Mouse (Mus musculus): ENCODE data around the gene Taf13. TPM values are rescaled to one million over a fixed set of nuclear protein-coding genes. Genes with fewer than 3 reads are reported as not detected.
"Not testable (repeated sequence)": the region's sequence is repeated elsewhere in the genome, so short reads cannot be mapped to it uniquely, and the experiment has no call there.

The Taf13 gene
- polyA plus RNA-seq, 1 experiment from 2014 or later, result 52.4 TPM

- H3K9me3 ChIP-seq (ENCODE audit: control insufficient read depth, low read length); H3K4me3 ChIP-seq (ENCODE audit: low read length); H3K27ac ChIP-seq (ENCODE audit: low read depth, low read length); H3K4me2 ChIP-seq (ENCODE audit: low read length); ATAC-seq; H3K36me3 ChIP-seq (ENCODE audit: control insufficient read depth, insufficient read depth, low read length); H3K27me3 ChIP-seq (replicated peaks; ENCODE audit: control insufficient read depth, insufficient read depth, low read length); H3K9ac ChIP-seq (ENCODE audit: low read depth, low read length): not testable (repeated sequence)
- H3K4me1 ChIP-seq (ENCODE audit: control insufficient read depth, insufficient read depth, low read depth, low read length), result peaks cover 13% of the 10 kb centered on the region
- 61% methylated on average over 3 of the region's 3 CpGs for WGBS
Measured at GRCm38 (mm10) chr3:108569636-108570035, 1.9 kb upstream of the Taf13 start.

DNA sequence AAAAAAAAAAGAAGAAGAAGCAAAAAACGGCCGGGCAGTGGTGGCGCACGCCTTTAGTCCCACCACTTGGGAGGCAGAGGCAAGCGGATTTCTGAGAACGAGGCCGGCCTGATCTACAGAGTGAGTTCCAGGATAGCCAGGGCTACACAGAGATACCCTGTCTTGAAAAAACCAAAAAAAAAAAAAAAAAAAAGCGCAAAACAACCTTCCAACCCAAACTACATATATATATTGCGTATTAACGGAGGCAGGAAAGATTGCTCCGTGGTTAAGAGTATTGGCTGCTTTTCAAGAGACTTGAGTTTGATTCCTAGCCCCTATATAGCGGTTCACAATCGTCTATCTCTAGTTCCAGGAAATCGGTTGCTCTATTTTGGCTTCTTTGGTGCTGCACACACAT, 685 bp upstream of the Taf13 start:
- H3K27ac ChIP-seq (ENCODE audit: low read depth, low read length), result no peak overlapping the region
- H3K4me2 ChIP-seq (ENCODE audit: low read length), result peak overlapping the region; percentile 89
- H3K9ac ChIP-seq (ENCODE audit: low read depth, low read length), result no peak overlapping the region
- no peaks in the 10 kb centered on the region for H3K27me3 ChIP-seq (replicated peaks; ENCODE audit: control insufficient read depth, insufficient read depth, low read length)
- H3K9me3 ChIP-seq (ENCODE audit: control insufficient read depth, low read length), result no peaks in the 10 kb centered on the region
- no peak for ATAC-seq
- WGBS, result 85% methylated on average over 14 of the region's 14 CpGs
- peaks cover 13% of the 10 kb centered on the region for H3K4me1 ChIP-seq (ENCODE audit: control insufficient read depth, insufficient read depth, low read depth, low read length)
- H3K36me3 ChIP-seq (ENCODE audit: control insufficient read depth, insufficient read depth, low read length), result no peaks in the 10 kb centered on the region
- no peak overlapping the region for H3K4me3 ChIP-seq (ENCODE audit: low read length)

- peak overlapping the region; percentile 89 for H3K4me2 ChIP-seq (ENCODE audit: low read length)
- no peak for ATAC-seq
- peak overlapping the region; percentile 74 for H3K4me3 ChIP-seq (ENCODE audit: low read length)
- no peaks in the 10 kb centered on the region for H3K36me3 ChIP-seq (ENCODE audit: control insufficient read depth, insufficient read depth, low read length)
- peaks cover 13% of the 10 kb centered on the region for H3K4me1 ChIP-seq (ENCODE audit: control insufficient read depth, insufficient read depth, low read depth, low read length)
- H3K9ac ChIP-seq (ENCODE audit: low read depth, low read length), result peak overlapping the region; percentile 80
- 43% methylated on average over 18 of the region's 18 CpGs for WGBS
- H3K9me3 ChIP-seq (ENCODE audit: control insufficient read depth, low read length), result no peaks in the 10 kb centered on the region
- no peak overlapping the region for H3K27ac ChIP-seq (ENCODE audit: low read depth, low read length)
- H3K27me3 ChIP-seq (replicated peaks; ENCODE audit: control insufficient read depth, insufficient read depth, low read length), result no peaks in the 10 kb centered on the region
Measured at GRCm38 (mm10) chr3:108572309-108573010, 962 bp downstream of the Taf13 start.

DNA sequence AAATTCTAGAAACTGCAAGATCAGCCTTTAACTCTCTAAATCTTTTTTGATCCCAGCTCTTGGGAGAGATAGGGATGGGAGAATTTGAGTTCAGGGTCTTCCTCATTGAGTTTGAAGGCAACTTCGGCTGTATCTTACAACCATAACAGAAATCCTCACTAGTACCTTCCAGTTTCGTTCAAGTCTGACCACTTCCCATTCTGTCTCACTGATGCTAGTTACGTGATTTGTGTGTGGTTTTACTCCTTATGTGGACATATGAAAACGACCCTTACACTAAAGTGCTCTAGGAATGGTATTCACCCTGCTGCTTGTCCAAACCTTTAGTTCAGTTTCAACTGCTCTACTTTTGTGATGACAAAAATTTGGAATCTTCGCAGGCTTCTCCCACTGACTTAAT, 2.5 kb downstream of the Taf13 start:
- 92% methylated on average over 5 of the region's 5 CpGs for WGBS
- H3K36me3 ChIP-seq (ENCODE audit: control insufficient read depth, insufficient read depth, low read length), result 0 out of 2 replicates have a peak, but pooled peaks cover 2% of the 10 kb centered on the region
- H3K9me3 ChIP-seq (ENCODE audit: control insufficient read depth, low read length), result no peaks in the 10 kb centered on the region
- H3K9ac ChIP-seq (ENCODE audit: low read depth, low read length), result no peak overlapping the region
- H3K4me1 ChIP-seq (ENCODE audit: control insufficient read depth, insufficient read depth, low read depth, low read length), result peaks cover 13% of the 10 kb centered on the region
- H3K4me3 ChIP-seq (ENCODE audit: low read length), result no peak overlapping the region
- no peak overlapping the region for H3K4me2 ChIP-seq (ENCODE audit: low read length)
- no peaks in the 10 kb centered on the region for H3K27me3 ChIP-seq (replicated peaks; ENCODE audit: control insufficient read depth, insufficient read depth, low read length)
- ATAC-seq, result no peak
- no peak overlapping the region for H3K27ac ChIP-seq (ENCODE audit: low read depth, low read length)

GRCm38 (mm10) chr3:108584580-108584979, 13.1 kb downstream of the Taf13 start:
- Histone ChIP-seq H3K4me2 (ENCODE audit: low read length) (no peak overlapping the region), H3K4me3 (ENCODE audit: low read length) (no peak overlapping the region), H3K36me3 (ENCODE audit: control insufficient read depth, insufficient read depth, low read length) (no peaks in the 10 kb centered on the region), H3K4me1 (ENCODE audit: control insufficient read depth, insufficient read depth, low read depth, low read length) (no peaks in the 10 kb centered on the region), H3K9me3 (ENCODE audit: control insufficient read depth, low read length) (no peaks in the 10 kb centered on the region), H3K27ac (ENCODE audit: low read depth, low read length) (no peak overlapping the region), H3K9ac (ENCODE audit: low read depth, low read length) (no peak overlapping the region), H3K27me3 (replicated peaks; ENCODE audit: control insufficient read depth, insufficient read depth, low read length) (no peaks in the 10 kb centered on the region)
- ATAC-seq, result no peak
- 76% methylated on average over 4 of the region's 4 CpGs for WGBS

GRCm38 (mm10) chr3:108588446-108588845, 16.9 kb downstream of the Taf13 start:
- H3K4me1 ChIP-seq (ENCODE audit: control insufficient read depth, insufficient read depth, low read depth, low read length), result peaks cover 4% of the 10 kb centered on the region
- H3K9me3 ChIP-seq (ENCODE audit: control insufficient read depth, low read length), result no peaks in the 10 kb centered on the region
- ATAC-seq, result no peak
- H3K4me2 ChIP-seq (ENCODE audit: low read length), result no peak overlapping the region
- H3K9ac ChIP-seq (ENCODE audit: low read depth, low read length), result no peak overlapping the region
- WGBS, result 13% methylated on average over 2 of the region's 2 CpGs
- no peak overlapping the region for H3K4me3 ChIP-seq (ENCODE audit: low read length)
- no peaks in the 10 kb centered on the region for H3K27me3 ChIP-seq (replicated peaks; ENCODE audit: control insufficient read depth, insufficient read depth, low read length)
- H3K36me3 ChIP-seq (ENCODE audit: control insufficient read depth, insufficient read depth, low read length), result no peaks in the 10 kb centered on the region
- no peak overlapping the region for H3K27ac ChIP-seq (ENCODE audit: low read depth, low read length)

DNA sequence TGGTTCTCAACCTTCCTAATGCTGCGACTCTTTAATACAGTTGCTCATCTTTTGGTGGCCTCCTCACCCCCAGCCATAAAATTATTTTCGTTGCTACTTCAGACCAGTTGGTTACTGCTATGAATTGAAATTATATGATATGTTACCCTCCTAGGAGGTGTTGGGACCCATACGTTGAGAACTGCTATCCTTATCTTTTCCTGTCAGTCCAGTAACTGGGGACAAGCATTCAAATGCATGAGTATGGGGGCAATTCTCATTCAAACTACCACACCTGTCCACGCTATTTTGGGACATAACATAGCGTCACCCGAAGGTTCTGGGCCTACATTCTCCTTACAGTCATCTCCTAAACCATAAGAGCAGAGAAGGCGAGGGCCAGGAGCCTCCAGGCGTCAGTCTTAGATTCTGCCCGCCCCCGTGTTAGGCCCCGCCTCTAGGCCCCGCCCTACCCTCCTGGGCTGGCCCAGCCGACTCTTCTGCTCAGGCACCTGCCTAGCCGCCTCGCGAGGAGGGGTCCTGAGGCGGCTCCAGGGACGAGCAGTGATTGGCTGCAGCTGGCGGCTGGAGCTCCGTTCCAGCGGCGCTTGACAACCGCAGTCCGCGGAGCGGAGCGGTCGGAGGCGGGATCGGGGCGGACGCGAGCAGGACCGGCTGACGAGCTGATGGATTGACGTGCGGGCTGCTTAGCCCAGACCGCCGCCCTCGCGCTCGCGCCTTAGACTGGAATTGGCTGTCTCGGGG, 19.5 kb downstream of the Taf13 start, which contains the start of gene Wdr47:
Gene Wdr47, plus strand, starts transcription at position 494 of the 744 bp plus-strand sequence.
- Histone ChIP-seq H3K27me3 (replicated peaks; ENCODE audit: control insufficient read depth, insufficient read depth, low read length) (no peaks in the 10 kb centered on the region), H3K36me3 (ENCODE audit: control insufficient read depth, insufficient read depth, low read length) (no peaks in the 10 kb centered on the region), H3K9me3 (ENCODE audit: control insufficient read depth, low read length) (no peaks in the 10 kb centered on the region), H3K4me3 (ENCODE audit: low read length) (peak within 1 kb of the TSS; percentile 88), H3K4me1 (ENCODE audit: control insufficient read depth, insufficient read depth, low read depth, low read length) (peaks cover 4% of the 10 kb centered on the region), H3K27ac (ENCODE audit: low read depth, low read length) (peak within 1 kb of the TSS; percentile 96), H3K4me2 (ENCODE audit: low read length) (peak within 1 kb of the TSS; percentile 70), H3K9ac (ENCODE audit: low read depth, low read length) (peak within 1 kb of the TSS; percentile 95)
- ATAC-seq, result peak; percentile 98
- 6% methylated on average over 44 of the region's 44 CpGs for WGBS

- H3K9ac ChIP-seq (ENCODE audit: low read depth, low read length), result peak overlapping the region; percentile 95
- peak overlapping the region; percentile 88 for H3K4me3 ChIP-seq (ENCODE audit: low read length)
- peak overlapping the region; percentile 70 for H3K4me2 ChIP-seq (ENCODE audit: low read length)
- H3K27me3 ChIP-seq (replicated peaks; ENCODE audit: control insufficient read depth, insufficient read depth, low read length), result no peaks in the 10 kb centered on the region
- WGBS, result 0% methylated on average over 55 of the region's 61 CpGs
- ATAC-seq, result peak; percentile 84
- no peaks in the 10 kb centered on the region for H3K9me3 ChIP-seq (ENCODE audit: control insufficient read depth, low read length)
- H3K27ac ChIP-seq (ENCODE audit: low read depth, low read length), result peak overlapping the region; percentile 96
- H3K36me3 ChIP-seq (ENCODE audit: control insufficient read depth, insufficient read depth, low read length), result no peaks in the 10 kb centered on the region
- peaks cover 4% of the 10 kb centered on the region for H3K4me1 ChIP-seq (ENCODE audit: control insufficient read depth, insufficient read depth, low read depth, low read length)
Measured at GRCm38 (mm10) chr3:108591530-108592522, 20.3 kb downstream of the Taf13 start.

All from hindbrain, embryonic 16.5 days (tissue).